Mouse (Mus musculus) adrenal gland (tissue): ENCODE data around the gene Pmpca.

ENCODE experiments used
- intact Hi-C: fragments of 180-260 bp; cut with DNase I; formaldehyde crosslinking; loops from one replicate; pipeline ENCODE4 v1.15.1; 2025
- long read RNA-seq, 2 experiments: library from polyadenylated mRNA; unstranded; transcript quantifications; one replicate each; pipeline ENCODE4 v2.0.0; 2020; ENCODE audit warnings: borderline replicate concordance in 1 of 2; ENCODE audit not compliant: insufficient replicate concordance in 1 of 2

Pmpca gene
- long read RNA-seq, experiment 1, transcript Pmpca-201 (13 exons, 3,135 nt): major isoform, 90 of 126 reads
- long read RNA-seq, experiment 1, transcript Pmpca-202 (11 exons, 1,638 nt): minor isoform, 10 of 126 reads
- long read RNA-seq, experiment 1, partial matches to known transcripts: 11 of 126 reads
- long read RNA-seq, experiment 1, other reads (novel, unspliced or antisense): 14 of 126 reads
- long read RNA-seq, experiment 2, transcript Pmpca-201 (13 exons, 3,135 nt): major isoform, 93 of 114 reads
- long read RNA-seq, experiment 2, partial matches to known transcripts: 3 of 114 reads
- long read RNA-seq, experiment 2, other reads (novel, unspliced or antisense): 14 of 114 reads

DNA sequence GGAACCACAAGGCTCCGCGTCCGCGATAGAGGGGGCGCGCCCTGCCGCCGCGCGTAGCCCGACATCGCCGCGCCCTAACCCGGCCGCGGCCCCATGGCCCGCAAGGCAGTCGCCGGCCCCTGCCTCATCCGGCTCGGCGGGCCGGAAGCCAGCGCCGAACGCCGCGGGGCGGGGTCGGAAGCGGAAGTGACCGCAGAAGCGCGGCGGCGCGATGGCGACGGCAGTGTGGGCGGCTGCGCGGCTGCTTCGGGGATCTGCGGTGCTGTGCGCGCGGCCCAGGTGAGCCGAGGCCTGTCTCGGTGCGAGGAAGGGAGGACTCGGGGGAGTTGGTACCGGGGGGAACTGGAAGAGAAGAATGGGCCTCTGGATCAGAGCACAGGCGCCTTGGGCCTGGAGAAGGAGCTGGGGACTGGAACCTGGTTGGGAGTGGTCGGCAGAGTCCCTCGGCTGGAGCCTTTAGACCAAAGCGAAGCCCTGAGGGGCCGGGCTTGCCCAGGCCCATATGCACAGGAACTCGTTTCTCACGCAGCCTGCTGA lies at the start of gene Pmpca, which contains the start of gene Entr1:
Gene Pmpca, plus strand, starts transcription at position 186 of the 537 bp plus-strand sequence.
Gene Entr1, minus strand, starts transcription at position 163 of the 537 bp plus-strand sequence.
- intact Hi-C loops: loop anchor here (5.0 kb wide), 1 partner anchor 37 kb away; the partner anchor contains the start of gene Dnlz

DNA sequence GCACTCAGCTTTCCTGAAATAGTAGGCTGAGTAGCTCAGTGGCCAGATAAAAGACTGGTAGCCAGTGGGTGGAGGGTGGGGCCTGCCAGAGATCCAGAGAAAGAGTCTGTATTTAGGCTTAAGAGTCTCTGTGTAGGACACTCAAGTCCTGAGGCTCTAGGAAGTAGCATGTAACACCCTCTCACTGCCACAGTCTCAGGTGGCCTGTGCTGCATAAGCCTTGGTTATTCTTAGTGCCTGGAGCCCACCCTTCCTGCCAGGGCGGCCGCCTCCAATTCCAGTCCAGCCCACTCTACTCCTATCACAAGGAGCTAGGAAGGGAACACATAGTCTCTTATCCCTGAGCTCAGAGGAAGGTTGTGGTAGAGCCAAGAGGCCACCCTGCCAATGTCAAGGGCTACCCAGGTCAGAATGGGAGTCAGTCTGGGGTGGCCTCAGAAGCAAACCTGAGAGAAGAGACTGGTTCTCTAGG lies 47.6 kb upstream of the Pmpca start:
- intact Hi-C loops: no loop called here

DNA sequence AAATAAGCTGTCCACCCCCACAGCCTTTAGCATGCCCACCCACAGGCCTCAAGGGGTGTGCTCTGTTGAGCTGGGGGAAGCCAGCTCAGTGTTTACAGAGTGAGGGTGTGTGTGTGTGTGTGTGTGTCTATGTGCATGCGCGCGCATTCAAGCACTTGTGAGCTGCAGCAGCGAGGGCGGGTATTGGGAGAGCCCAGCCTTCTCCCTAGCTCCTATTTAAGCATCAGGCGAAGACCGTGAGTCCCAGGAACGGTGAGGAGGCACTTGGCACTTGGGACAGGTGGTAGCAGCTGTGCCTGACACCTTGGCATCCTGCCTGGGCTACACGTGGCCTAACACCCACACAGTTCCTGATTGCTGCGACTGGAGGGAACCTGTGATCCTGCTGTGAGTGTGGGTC lies 47.1 kb upstream of the Pmpca start:
- intact Hi-C loops: no loop called here

DNA sequence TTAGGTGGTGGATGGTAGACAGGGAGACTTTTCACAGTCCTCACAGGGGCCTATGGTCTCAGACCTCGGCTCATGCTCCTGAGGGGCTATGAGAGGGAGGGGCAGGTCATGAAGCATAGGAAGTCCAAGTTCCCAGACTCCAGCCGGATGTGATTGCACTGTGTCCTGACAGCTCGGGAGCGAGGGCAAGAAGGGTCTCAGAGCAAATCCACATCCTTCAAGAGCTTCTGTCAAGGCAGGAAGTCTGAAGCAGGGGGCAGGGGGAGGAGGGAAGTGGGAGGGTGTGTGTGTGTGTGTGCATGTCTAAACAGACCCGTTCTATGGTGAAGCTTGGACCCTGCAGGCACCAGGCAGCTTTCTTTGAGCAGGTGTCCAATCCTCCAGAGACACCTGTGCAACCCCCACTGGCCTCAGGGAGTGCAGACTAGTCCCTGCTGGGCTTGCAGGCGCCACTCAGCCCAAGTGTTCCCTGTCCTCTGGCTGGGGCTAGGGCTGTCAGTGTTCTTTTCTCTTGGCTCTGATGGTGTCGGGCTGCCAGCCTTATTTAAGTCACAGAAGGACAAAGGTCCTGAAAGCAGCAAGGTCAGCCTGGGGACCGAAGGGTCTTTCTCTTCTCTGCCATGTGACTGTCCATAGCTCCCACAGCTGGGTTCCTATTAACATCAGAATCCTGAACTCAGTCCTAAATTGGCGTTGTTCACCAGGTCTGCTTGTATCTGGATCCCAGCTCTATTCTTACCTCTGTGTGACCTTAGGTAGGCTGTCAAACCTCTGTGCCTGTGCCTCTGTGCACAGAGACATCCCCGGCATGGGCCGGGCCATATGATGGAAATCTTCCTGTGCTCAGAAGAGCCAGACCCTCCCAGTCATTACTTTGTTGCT lies 46.3 kb upstream of the Pmpca start:
- intact Hi-C loops: no loop called here

DNA sequence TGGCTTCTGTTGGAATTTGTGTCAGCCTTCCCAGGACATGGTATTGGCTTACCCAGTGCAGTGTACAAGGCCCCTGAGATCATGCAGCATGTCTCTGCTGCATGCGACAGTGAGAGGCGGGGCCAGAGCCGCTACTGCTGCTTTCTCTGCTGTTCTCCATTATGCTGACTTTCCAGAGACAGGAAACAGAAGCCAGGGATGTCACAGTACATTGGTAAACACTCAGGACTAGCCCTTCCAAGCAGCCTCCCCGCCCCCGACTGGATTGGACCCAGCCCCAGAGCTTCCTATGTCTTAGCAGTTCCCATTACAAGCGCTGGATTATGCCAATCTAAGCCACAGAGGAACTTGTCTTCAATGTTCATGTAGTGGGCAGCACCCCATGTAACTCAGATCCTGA lies 40.9 kb upstream of the Pmpca start:
- intact Hi-C loops: no loop called here

DNA sequence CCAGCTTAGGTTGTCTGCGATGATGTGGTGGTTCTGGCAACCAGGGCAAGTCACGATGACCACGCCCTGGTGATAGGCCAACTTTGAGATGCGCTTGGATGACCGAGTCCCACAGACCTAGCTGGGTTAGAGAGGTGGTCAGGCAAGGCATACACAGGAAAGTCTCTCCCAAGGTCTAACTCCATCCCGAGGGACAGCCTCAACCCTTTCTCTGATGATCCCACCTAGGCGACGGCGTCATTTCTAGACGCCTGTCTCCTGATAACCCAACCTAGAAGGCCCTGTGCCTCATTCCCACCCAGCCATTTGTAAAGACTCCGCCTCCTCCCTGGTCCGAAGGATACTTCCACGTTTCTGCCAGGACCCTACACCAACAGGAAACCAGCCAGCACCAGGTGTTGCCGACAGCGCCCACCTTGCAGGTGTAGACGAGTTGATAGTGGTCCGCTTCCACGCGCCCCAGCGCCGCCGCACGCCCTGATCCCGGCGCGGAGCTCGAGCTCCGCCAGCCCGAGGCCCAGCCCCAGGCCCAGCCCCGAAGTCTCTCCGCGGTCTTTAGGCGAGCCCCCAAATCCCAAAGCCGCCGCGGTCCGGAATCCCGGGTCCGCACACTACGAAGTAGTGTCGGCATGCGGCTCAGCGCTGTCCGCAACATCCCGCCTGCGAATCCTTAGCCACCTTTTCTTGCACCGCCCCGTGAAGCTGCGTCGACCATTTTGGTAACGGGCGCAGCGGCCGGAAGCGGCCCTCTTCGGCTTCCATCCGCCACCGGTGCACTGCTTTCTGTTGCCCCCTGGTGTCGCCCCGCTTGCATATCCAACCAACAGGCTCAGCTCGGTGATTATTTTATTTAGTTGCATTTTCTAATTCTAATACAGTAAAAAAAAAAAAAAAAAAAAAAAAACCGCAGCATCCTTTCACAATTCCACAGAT lies 37.5 kb upstream of the Pmpca start, which contains the start of gene Dnlz:
Gene Dnlz, minus strand, starts transcription at position 753 of the 933 bp plus-strand sequence.
- intact Hi-C loops: loop anchor here (5.0 kb wide), 2 partner anchors 34 to 36 kb away; partner anchors contain the start of genes Entr1, Gpsm1 and Pmpca

DNA sequence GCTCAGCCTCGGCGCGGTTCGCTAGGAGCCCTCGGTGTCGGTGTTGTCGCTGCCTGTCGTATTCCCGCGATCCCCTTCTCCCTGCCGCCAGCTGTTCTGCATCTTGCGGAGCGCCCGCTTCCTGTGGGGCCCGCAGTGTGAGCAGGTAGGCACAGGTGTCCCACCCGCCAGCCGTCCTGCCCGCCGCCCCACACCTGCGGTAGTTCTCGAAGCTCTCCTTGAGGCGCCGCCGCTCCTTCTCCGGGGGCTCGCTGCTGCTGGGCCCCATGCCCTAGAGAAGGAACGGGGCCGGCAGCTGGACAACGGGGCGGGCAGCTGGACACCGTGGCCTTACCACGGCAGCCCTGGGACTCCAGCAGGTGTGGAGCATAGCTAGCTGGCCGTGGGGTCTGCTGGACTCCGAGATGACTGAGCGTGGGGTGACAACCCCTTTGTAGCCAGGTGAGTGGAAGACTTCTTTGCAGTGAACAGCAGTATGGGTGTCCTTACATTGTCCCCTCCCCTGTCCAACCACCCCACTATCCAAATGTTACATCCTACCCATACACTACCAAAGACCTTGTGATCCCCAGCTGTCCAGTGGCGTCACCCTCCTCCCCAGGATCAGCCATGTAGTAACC lies 36.7 kb upstream of the Pmpca start:
- intact Hi-C loops: loop anchor here (5.0 kb wide), 2 partner anchors 35 kb away; partner anchors contain the start of genes Entr1, Gpsm1 and Pmpca

DNA sequence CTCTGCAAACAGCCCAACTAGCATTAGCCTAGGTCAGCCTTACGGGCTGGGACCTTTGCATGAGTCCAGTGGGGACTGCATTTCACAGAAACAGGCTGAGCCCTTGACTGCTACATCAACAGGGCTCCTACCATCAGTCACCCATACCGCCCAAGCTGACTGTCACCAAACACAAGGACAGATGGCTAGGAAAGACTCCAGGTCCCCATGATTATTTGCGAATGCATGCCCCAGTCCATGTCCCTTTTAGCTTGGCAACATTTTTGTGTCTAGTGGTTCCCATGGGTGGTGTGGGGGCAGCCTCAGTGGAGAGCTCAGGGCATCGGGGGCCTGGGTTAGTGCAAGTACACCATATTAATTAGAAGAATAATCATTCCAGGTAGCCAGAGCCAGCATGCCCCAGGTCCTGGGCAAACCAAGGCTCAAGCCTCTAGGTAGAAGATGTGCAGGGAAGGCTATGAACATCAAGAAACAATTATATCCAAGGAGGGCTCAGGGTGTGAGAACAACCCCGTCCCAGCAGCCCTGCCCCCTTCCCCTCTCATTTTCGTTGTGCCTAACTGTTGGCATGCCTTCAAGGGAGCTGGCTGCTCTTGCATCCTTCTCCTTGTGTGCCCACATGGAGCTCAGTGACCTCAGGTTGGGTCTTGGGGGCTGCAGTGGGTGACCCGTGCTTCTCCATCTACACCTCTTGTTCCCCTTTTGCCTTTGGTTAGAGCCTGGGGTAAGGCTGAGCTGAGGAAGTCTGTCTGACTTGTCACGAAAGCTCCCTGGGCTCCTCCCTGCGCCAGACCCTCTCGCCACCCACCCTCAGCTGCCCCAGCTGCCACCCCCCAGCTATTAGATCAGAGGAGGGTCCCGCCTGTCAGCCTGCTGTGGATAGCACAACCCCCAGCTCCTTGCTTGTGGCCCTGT lies 35.8 kb upstream of the Pmpca start:
- intact Hi-C loops: loop anchor here (5.0 kb wide), 2 partner anchors 34 to 36 kb away; partner anchors contain the start of genes Entr1, Gpsm1 and Pmpca

DNA sequence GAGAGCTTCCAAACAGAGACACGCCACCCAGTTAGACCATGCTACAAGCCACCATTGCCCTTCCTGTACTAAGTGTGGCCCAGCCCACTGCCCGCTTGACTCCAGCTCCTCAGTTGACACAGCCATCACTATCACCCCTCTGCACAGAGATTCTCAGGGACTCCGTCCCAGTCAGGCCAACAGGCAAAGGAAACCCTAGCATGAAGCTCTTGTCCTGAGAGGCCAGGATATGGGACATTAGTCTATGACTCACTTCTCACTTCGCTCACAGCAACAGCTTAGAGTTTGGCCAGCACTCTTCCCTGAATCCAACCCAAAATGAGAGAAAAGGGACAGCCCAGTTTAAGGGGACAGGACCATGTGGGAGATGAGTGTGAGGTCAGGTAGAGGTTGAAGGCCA lies 34.7 kb upstream of the Pmpca start:
- intact Hi-C loops: loop anchor here (5.0 kb wide), 2 partner anchors 33 to 37 kb away; partner anchors contain the start of genes Entr1, Gpsm1 and Pmpca

DNA sequence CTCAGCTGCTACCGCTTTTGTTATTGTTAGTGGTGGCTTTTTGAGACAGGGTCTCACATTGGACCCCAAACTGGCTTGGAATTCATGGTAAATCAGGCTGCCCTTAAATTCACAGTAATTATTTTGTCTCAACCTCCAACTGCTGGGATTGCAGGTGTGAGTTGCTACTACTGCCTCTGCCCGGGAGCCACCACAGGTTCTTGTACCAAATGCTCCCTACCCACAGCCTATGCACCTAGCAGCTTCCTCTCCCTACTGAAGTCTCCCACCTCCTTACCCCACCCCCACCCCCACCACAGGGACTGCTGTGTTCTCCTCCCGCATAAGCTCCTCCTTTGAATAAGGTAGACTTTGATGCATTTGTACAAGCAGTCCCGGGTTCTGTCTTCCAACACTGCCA lies 32.9 kb upstream of the Pmpca start:
- intact Hi-C loops: loop anchor here (5.0 kb wide), 1 partner anchor 41 kb away; no protein-coding TSS in a partner anchor

DNA sequence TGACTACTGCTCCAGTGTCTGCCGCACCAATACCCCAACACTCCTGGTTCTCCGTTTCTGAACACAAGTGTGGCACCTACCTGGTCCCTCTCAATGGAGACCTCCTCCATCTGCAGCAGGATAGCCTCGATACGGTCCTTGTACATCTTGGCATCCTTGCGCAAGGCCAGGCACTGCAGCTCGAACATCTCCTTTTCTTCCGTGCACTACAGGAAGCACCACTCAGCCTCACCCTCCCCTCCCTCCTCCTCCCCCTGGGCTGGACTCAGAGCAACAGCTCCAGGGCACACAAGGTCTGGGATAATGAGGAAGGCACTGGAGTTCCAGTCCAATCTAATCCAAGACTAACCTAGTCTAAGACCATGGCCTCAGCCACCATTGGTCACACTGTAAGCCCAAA lies 32.5 kb upstream of the Pmpca start:
- intact Hi-C loops: loop anchor here (5.0 kb wide), 1 partner anchor 41 kb away; no protein-coding TSS in a partner anchor

DNA sequence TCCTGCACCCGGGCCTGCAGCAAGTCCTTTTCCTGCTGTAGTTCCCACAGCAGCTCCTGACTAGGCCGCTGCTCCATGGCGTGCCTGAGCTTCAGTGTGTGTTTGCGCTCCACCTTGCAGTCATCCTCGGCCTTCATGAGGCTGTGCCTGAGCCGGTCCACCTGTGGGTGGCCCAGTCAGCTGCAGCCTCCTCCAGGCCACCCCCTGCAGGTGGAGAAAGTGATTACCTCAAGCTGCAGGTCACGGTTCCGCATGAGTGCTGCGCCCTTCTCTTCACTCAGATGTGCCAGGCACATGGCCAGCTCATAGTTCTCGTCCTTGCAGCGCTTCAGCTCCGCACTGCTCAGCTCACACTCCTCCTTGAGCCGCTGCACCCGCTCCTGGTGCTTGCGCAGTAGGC lies 31.7 kb upstream of the Pmpca start:
- intact Hi-C loops: loop anchor here (5.0 kb wide), 1 partner anchor 40 kb away; no protein-coding TSS in a partner anchor

DNA sequence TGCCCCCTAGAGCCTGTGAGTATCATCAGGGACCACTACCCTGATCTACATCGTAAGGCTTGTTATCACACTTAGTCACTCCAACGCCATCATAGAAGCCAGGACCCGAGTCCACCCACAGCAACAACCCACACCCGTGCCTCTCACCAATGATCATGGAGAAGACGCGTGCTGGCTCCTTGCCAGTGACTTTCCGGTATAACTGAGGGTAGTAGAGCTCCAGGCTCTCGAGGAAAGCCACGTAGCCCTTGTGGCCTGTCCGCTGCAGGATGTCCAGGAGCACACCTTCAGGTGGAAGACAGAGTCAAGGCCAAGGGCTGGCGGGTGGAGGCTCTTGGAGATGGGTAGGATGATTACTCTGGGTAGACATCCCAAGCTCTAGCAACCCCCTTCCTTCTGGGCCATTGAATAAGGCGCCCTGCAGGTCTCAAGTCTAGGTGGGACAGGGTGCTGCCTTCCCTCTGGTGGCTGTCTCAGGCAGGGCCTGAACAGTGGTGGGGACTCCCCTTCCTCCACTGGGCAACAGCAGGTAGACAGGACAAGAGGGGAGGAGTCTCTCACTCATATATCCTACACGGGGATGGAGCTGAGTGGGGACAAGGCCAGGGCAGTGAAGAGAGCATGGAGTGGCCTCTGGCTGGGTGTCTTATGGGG lies 30.3 kb upstream of the Pmpca start:
- intact Hi-C loops: loop anchor here (5.0 kb wide), 1 partner anchor 39 kb away; no protein-coding TSS in a partner anchor

DNA sequence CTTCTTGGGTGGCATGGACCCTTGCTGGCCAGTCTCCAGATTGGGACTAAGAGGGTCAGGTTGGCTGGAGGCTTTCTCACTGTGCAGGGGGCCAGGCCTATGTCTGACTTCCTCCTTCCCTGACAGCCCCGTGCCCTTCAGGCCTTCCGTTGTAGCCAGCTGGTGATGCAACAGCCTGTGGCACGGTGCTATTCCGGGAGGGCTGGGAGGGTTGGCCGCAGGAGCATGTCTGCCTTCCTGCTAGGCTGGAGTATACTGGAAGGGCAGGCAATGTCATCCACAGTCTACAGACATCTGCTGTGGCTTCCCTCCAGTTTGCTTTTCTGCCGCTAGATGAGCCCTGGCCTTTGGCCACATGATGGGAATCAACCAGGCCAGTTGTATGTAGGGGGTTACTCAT lies 29.2 kb upstream of the Pmpca start:
- intact Hi-C loops: loop anchor here (5.0 kb wide), 1 partner anchor 37 kb away; no protein-coding TSS in a partner anchor

DNA sequence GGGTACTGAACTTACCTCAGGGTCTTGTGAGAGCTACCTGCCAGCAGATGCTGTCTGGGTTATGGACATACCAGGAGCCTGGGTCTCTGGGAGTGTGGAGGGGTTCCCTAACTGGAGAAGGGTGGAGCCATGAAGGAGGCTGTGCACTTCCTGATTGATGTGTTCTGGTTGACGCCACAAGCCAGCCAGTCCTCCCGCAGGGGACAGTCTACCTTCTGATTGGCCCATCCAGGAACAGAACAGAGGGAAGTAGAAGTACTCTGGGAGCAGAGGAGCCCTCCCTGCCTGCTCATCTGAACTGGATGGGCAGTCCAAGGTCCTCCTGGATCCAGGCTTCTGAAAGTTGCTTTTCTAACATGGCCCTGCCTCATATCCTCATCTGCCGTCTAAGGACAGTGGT lies 28.4 kb upstream of the Pmpca start, which contains the start of gene Card9:
Gene Card9, minus strand, starts transcription at position 147 of the 400 bp plus-strand sequence.
- intact Hi-C loops: no loop called here

DNA sequence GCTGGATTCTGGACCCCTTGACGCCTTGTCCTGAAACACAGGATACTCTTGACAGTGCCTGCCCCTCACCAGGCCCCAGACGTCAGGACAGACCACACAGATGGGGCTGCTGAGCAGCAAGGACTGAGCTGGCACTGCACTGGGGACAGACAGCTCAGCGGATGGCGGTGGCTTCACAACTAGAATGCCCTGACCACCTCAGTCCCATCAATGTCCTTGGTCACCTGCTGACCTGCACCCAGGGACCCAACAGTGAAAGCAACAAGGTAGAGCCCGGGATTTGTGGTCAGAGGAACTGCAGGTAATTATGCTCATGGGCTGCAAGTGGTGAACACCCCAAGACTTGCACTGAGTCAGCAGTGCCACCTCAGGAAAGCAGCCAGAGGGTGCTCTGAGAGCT lies 26.1 kb upstream of the Pmpca start:
- intact Hi-C loops: no loop called here

DNA sequence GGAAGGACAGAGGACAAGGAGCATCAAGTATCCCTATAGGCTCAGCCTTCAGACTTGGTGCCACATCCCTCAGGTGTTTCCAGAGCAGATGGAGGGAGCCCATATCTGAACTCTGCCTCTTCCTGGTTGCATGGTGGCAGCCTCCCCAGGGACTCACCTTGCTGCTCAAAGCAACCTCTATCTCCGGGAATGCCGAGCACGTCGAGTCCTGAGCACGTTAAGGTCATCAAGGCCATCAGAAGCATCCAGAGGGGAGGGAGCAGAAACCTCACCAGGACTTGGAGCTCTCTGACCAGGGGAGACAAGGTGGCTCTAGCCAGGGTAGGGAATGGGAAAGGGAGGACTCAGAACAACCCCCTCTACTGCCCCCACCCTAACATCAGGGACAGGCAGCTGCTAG lies 25.7 kb upstream of the Pmpca start:
- intact Hi-C loops: no loop called here
